Mouse (Mus musculus) heart, postnatal 10 days (tissue): ENCODE data around the gene Lif. TPM values are rescaled to one million over a fixed set of nuclear protein-coding genes. Genes with fewer than 3 reads are reported as not detected.

ENCODE experiments used
- DNase-seq, 2 experiments: peaks; one replicate each; pipeline ENCODE4 v3.0.0; 2021
- intact Hi-C: fragments of 180-260 bp; cut with DNase I; formaldehyde crosslinking; loops from one replicate; pipeline ENCODE4 v1.15.1; 2025
- total RNA-seq, 2 experiments: library from RNA; stranded (reverse); gene quantifications; 2 replicates each; pipeline ENCODE4 v1.2.3; 2021

The Lif gene
- total RNA-seq: under 1 TPM; 0.55 to 0.62 TPM

GRCm38 (mm10) chr11:4256846-4257607, at the start of gene Lif:
Gene Lif, plus strand, starts transcription at chr11:4257557.
- no peak for DNase-seq
- intact Hi-C loops: no loop called here

- no peak for DNase-seq
- intact Hi-C loops: loop anchor here (2.0 kb wide), 1 partner anchor 73 kb away; the partner anchor contains the start of gene Rnf215
Measured at GRCm38 (mm10) chr11:4207655-4208054, 49.7 kb upstream of the Lif start.

GRCm38 (mm10) chr11:4209556-4209955, 47.8 kb upstream of the Lif start:
- DNase-seq: no peak
- intact Hi-C loops: loop anchor here (2.0 kb wide), 1 partner anchor 75 kb away; the partner anchor contains the start of gene Rnf215

GRCm38 (mm10) chr11:4210786-4211185, 46.6 kb upstream of the Lif start:
- intact Hi-C loops: no loop called here
- DNase-seq: no peak

- intact Hi-C loops: no loop called here
Measured at GRCm38 (mm10) chr11:4213107-4213506, 44.2 kb upstream of the Lif start.

GRCm38 (mm10) chr11:4214572-4214971, 42.8 kb upstream of the Lif start:
- intact Hi-C loops: no loop called here
- no peak for DNase-seq

More at GRCm38 (mm10) chr11:4213107-4213506, 44.2 kb upstream of the Lif start:
- no peak for DNase-seq

- DNase-seq: no peak
- intact Hi-C loops: no loop called here
Measured at GRCm38 (mm10) chr11:4215061-4215460, 42.3 kb upstream of the Lif start.

- intact Hi-C loops: no loop called here
Measured at GRCm38 (mm10) chr11:4216248-4217000, 40.9 kb upstream of the Lif start.

GRCm38 (mm10) chr11:4217914-4218629, 39.3 kb upstream of the Lif start, which contains the start of gene Castor1:
Gene Castor1, plus strand, starts transcription at chr11:4218225.
- DNase-seq: peak; percentile 91 to 93
- intact Hi-C loops: loop anchor here (2.0 kb wide), 1 partner anchor 57 kb away; the partner anchor contains the start of genes Ccdc157 and Sf3a1

More at GRCm38 (mm10) chr11:4216248-4217000, 40.9 kb upstream of the Lif start:
- DNase-seq: peak; percentile 81 to 84

- intact Hi-C loops: loop anchor here (1.0 to 2.0 kb wide), 3 partner anchors 34 to 83 kb away; partner anchors contain the start of genes Ccdc157, Rnf215 and Sf3a1
- DNase-seq: no peak
Measured at GRCm38 (mm10) chr11:4218637-4219036, 38.7 kb upstream of the Lif start.

GRCm38 (mm10) chr11:4219317-4219751, 38.0 kb upstream of the Lif start:
- DNase-seq: peak; percentile 84 to 85
- intact Hi-C loops: loop anchor here (1.0 to 2.0 kb wide), 3 partner anchors 35 to 84 kb away; partner anchors contain the start of genes Ccdc157, Rnf215 and Sf3a1

GRCm38 (mm10) chr11:4219908-4220307, 37.4 kb upstream of the Lif start:
- intact Hi-C loops: loop anchor here (1.0 to 2.0 kb wide), 5 partner anchors 36 to 203 kb away; partner anchors contain the start of genes Ccdc157, Rnf215 and Sf3a1
- no peak for DNase-seq

- DNase-seq: peak; percentile 81 to 91
- intact Hi-C loops: loop anchor here (1.0 to 2.0 kb wide), 2 partner anchors 38 to 202 kb away; no protein-coding TSS in a partner anchor
Measured at GRCm38 (mm10) chr11:4220443-4221400, 36.6 kb upstream of the Lif start.

GRCm38 (mm10) chr11:4222046-4222950, 35.1 kb upstream of the Lif start:
- DNase-seq: no peak
- intact Hi-C loops: no loop called here

- intact Hi-C loops: no loop called here
Measured at GRCm38 (mm10) chr11:4223393-4224188, 33.8 kb upstream of the Lif start.

GRCm38 (mm10) chr11:4224223-4224622, 33.1 kb upstream of the Lif start:
- no peak for DNase-seq
- intact Hi-C loops: no loop called here

More at GRCm38 (mm10) chr11:4223393-4224188, 33.8 kb upstream of the Lif start:
- no peak for DNase-seq
